Mouse (Mus musculus): ENCODE data around the gene Nr5a1.

DNA sequence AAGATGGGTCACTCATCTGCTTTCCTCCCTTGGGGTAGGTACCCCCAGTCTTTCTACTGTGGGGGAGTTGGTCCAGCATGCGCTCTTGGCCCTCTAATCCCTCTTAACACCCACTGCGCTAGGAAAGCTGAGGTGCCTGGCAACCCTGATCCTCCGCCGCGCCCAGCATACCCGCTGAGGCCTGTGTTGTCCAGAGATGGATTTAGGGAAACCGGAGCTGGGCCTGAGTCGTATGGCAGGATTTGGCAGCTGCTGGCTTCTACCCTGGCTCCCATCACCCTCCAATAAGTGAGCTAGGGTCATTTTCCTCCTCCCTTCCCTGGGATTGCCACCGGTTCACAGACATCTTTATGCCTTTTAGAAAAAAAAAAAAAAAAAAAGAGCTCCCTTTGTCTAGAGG is 18.6 kb downstream of the Nr5a1 start:
- TF ChIP-seq CHD2 (IDR thresholded peaks at IDR 0.05; ENCODE audit: low read depth, low read length) (no peak), MAFK (IDR thresholded peaks at IDR 0.05; ENCODE audit: insufficient read depth, low read depth, low read length) (no peak)
